ENCODE assay signal across 8 mouse cellular contexts in the genomic region with DNA sequence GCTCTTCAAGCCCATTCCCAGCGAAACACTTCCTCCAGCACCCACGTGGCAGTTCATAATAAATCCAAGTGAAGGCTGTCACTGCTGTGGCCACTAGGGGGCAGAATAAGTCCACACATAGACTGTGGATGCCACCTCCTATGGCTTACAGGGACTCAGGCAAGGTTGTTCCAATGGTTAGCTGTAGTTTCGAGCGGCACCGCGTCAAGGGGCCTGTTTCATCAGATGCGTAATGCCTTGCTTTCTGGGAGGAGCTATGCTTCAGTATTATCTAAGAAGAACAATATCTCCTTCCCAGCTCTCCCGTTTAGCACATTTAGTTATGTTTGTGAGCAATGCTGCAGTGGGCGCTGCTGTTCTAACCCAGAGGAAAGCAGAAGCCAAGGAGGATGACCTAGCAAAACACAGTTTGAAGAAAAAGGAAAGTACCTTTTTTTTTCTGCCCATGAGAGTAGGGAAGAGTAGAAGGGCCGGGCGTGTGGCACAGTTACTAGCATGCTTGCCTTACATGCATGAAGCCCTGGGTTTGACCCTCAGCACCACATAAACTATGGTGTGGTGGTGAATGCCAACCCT. TPM values are rescaled to one million over a fixed set of nuclear protein-coding genes. Genes with fewer than 3 reads are reported as not detected.
DNase-seq lines count a peak whose midpoint lies in the region; ATAC-seq and TF ChIP-seq lines count a peak whose summit lies in the region.

No protein-coding gene starts in this region.

- H3K36me3 ChIP-seq in ES-Bruce4 (ENCODE audit: control insufficient read depth, insufficient read depth, low read length, poor library complexity, severe bottlenecking) = no peaks in the 10 kb centered on the region
- no peaks in the 10 kb centered on the region for H3K36me3 ChIP-seq in forebrain, embryonic 13.5 days (ENCODE audit: poor library complexity, severe bottlenecking)
- H3K36me3 ChIP-seq in liver, postnatal 0 days (replicated peaks; ENCODE audit: insufficient read depth, low read length) = no peaks in the 10 kb centered on the region
- no peaks in the 10 kb centered on the region for H3K36me3 ChIP-seq in neural tube, embryonic 14.5 days (ENCODE audit: control insufficient read depth, insufficient read depth, low read length)

- WGBS in forebrain, embryonic 13.5 days = 11% methylated on average over 11 of the region's 11 CpGs
- WGBS in large intestine, adult 2 months = 2% methylated on average over 11 of the region's 11 CpGs
- 4% methylated on average over 11 of the region's 11 CpGs for WGBS in liver, postnatal 0 days (ENCODE audit: insufficient replicate concordance)
- WGBS in neural tube, embryonic 14.5 days = 13% methylated on average over 11 of the region's 11 CpGs

- peak; percentile 89 for TF ChIP-seq CTCF in ES-Bruce4 (IDR thresholded peaks at IDR 0.05; ENCODE audit: low read depth, low read length)
- peak; percentile 97 for TF ChIP-seq CTCF in liver, postnatal 0 days (IDR thresholded peaks at IDR 0.05; ENCODE audit: low read depth)

- peak; percentile 94 to 95 for DNase-seq in heart, postnatal 10 days
- DNase-seq in large intestine, adult 2 months (ENCODE audit: low read depth, low spot score) = peak; percentile 85
- peak; percentile 92 for DNase-seq in liver, postnatal 0 days
- peak; percentile 89 for DNase-seq in testis, postnatal 10 days (ENCODE audit: low spot score)

- intact Hi-C loops in heart, postnatal 10 days (cut with DNase I) = loop anchor here (1.0 to 2.0 kb wide), 6 partner anchors 36 to 282 kb away; a partner anchor contains a TSS

- no peak overlapping the region for H3K9ac ChIP-seq in ES-Bruce4 (ENCODE audit: low read depth, poor library complexity, severe bottlenecking)
- H3K9ac ChIP-seq in forebrain, embryonic 13.5 days = no peak overlapping the region
- 0 out of 2 replicates have a peak overlapping the region, but pooled peaks have one; percentile 3 for H3K9ac ChIP-seq in liver, postnatal 0 days (replicated peaks)
- no peak overlapping the region for H3K9ac ChIP-seq in neural tube, embryonic 14.5 days (replicated peaks; ENCODE audit: low read depth, low read length)

- no peaks in the 10 kb centered on the region for H3K9me3 ChIP-seq in ES-Bruce4 (replicated peaks; ENCODE audit: control insufficient read depth, insufficient read depth, low read length, poor library complexity, severe bottlenecking)
- H3K9me3 ChIP-seq in forebrain, embryonic 13.5 days (replicated peaks) = no peaks in the 10 kb centered on the region
- H3K9me3 ChIP-seq in liver, postnatal 0 days (ENCODE audit: low read length) = no peaks in the 10 kb centered on the region
- H3K9me3 ChIP-seq in neural tube, embryonic 14.5 days (ENCODE audit: control insufficient read depth, low read length) = no peaks in the 10 kb centered on the region

- no peak for TF ChIP-seq EP300 in ES-Bruce4 (IDR thresholded peaks at IDR 0.05; ENCODE audit: insufficient read depth, low read depth, low read length)
- peak; percentile 77 for TF ChIP-seq EP300 in liver, postnatal 0 days (IDR thresholded peaks at IDR 0.05; ENCODE audit: low read depth)

- no peak overlapping the region for H3K27ac ChIP-seq in ES-Bruce4 (ENCODE audit: insufficient read depth, low read length)
- no peak overlapping the region for H3K27ac ChIP-seq in forebrain, embryonic 13.5 days
- peak overlapping the region; percentile 77 for H3K27ac ChIP-seq in liver, postnatal 0 days (ENCODE audit: low read depth)
- H3K27ac ChIP-seq in neural tube, embryonic 14.5 days (ENCODE audit: low read depth, low read length) = no peak overlapping the region

- ATAC-seq in cerebellum, adult (ENCODE audit: insufficient number of reproducible peaks, low FRiP score, low TSS enrichment) = peak; percentile 97
- ATAC-seq in forebrain, embryonic 13.5 days = peak; percentile 97
- peak; percentile 97 for ATAC-seq in liver, postnatal 0 days
- peak; percentile 98 for ATAC-seq in neural tube, embryonic 14.5 days (ENCODE audit: low read depth)

- H3K4me2 ChIP-seq in forebrain, embryonic 13.5 days = peak overlapping the region; percentile 46
- peak overlapping the region; percentile 62 for H3K4me2 ChIP-seq in liver, postnatal 0 days (ENCODE audit: low read depth, low read length)
- H3K4me2 ChIP-seq in neural tube, embryonic 14.5 days (ENCODE audit: low read depth, low read length) = peak overlapping the region; percentile 31; the same call in 1 of the 2 replicates

- no peaks in the 10 kb centered on the region for H3K27me3 ChIP-seq in ES-Bruce4 (ENCODE audit: control insufficient read depth, insufficient read depth, low read length, poor library complexity, severe bottlenecking)
- H3K27me3 ChIP-seq in forebrain, embryonic 13.5 days = peaks cover 13% of the 10 kb centered on the region
- H3K27me3 ChIP-seq in liver, postnatal 0 days (ENCODE audit: insufficient read depth, low read length) = no peaks in the 10 kb centered on the region
- H3K27me3 ChIP-seq in neural tube, embryonic 14.5 days (ENCODE audit: control insufficient read depth, insufficient read depth, low read length) = no peaks in the 10 kb centered on the region

- H3K4me3 ChIP-seq in ES-Bruce4 (ENCODE audit: low read depth, low read length) = no peak overlapping the region
- no peak overlapping the region for H3K4me3 ChIP-seq in forebrain, embryonic 13.5 days
- H3K4me3 ChIP-seq in liver, postnatal 0 days (ENCODE audit: low read depth, low read length) = peak overlapping the region; percentile 19; the same call in 1 of the 2 replicates
- no peak overlapping the region for H3K4me3 ChIP-seq in neural tube, embryonic 14.5 days (ENCODE audit: low read depth, low read length)

- no peaks in the 10 kb centered on the region for H3K4me1 ChIP-seq in ES-Bruce4 (ENCODE audit: control insufficient read depth, insufficient read depth, low read length)
- H3K4me1 ChIP-seq in forebrain, embryonic 13.5 days = peaks cover 5% of the 10 kb centered on the region; the same call in 1 of the 2 replicates
- peaks cover 13% of the 10 kb centered on the region for H3K4me1 ChIP-seq in liver, postnatal 0 days (ENCODE audit: insufficient read depth)
- H3K4me1 ChIP-seq in neural tube, embryonic 14.5 days (ENCODE audit: control insufficient read depth, insufficient read depth, low read length) = no peaks in the 10 kb centered on the region

- TF ChIP-seq POLR2A in ES-Bruce4 (IDR thresholded peaks at IDR 0.05; ENCODE audit: insufficient read depth, low read length) = no peak

RNA-seq across cellular contexts. Expression of a gene that starts 36.4 kb away (rescaled TPM):
- 4.7 and 4.8 TPM in 2 replicates for polyA plus RNA-seq in ES-Bruce4 (2011; ENCODE audit: insufficient read depth, insufficient read length, low read depth, missing spikeins)
- 2.8 and 3.8 TPM in 2 replicates for polyA plus RNA-seq in forebrain, embryonic 13.5 days (2015; fragmentation: Nextera tagmentation; extraction: Ambion mirVana)
- 1 to 10 TPM; 5.2 to 6.8 TPM for total RNA-seq in heart, postnatal 10 days (2021)
- polyA plus RNA-seq in large intestine, adult 2 months (2012; rRNA removed) = 9.8 and 10.5 TPM in 2 replicates
- 11.3 and 11.8 TPM in 2 replicates for polyA plus RNA-seq in liver, postnatal 0 days (2015; fragmentation: Nextera tagmentation; extraction: Ambion mirVana)
- 1.0 and 2.0 TPM in 2 replicates for polyA plus RNA-seq in neural tube, embryonic 14.5 days (2014; fragmentation: Nextera tagmentation; extraction: Ambion mirVana)

RNA-seq across cellular contexts. Expression of a gene that starts 37.1 kb away (rescaled TPM):
- polyA plus RNA-seq in ES-Bruce4 (2011; ENCODE audit: insufficient read depth, insufficient read length, low read depth, missing spikeins) = 2.2 and 3.1 TPM in 2 replicates
- 5.4 and 6.2 TPM in 2 replicates for polyA plus RNA-seq in forebrain, embryonic 13.5 days (2015; fragmentation: Nextera tagmentation; extraction: Ambion mirVana)
- total RNA-seq in heart, postnatal 10 days (2021) = 1 to 10 TPM; 6.0 to 6.8 TPM
- 3.1 and 3.9 TPM in 2 replicates for polyA plus RNA-seq in large intestine, adult 2 months (2012; rRNA removed)
- 1.2 and 1.7 TPM in 2 replicates for polyA plus RNA-seq in liver, postnatal 0 days (2015; fragmentation: Nextera tagmentation; extraction: Ambion mirVana)
- 4.2 and 6.1 TPM in 2 replicates for polyA plus RNA-seq in neural tube, embryonic 14.5 days (2014; fragmentation: Nextera tagmentation; extraction: Ambion mirVana)

RNA-seq across cellular contexts. Expression of a gene that starts 50.1 kb away (rescaled TPM):
- 2.2 and 2.3 TPM in 2 replicates for polyA plus RNA-seq in ES-Bruce4 (2011; ENCODE audit: insufficient read depth, insufficient read length, low read depth, missing spikeins)
- not detected in 2 replicates for polyA plus RNA-seq in forebrain, embryonic 13.5 days (2015; fragmentation: Nextera tagmentation; extraction: Ambion mirVana)
- under 1 TPM in 1 of 2 experiments, not detected in 1; 0.53 TPM for total RNA-seq in heart, postnatal 10 days (2021)
- 0.34 and 0.46 TPM in 2 replicates for polyA plus RNA-seq in large intestine, adult 2 months (2012; rRNA removed)
- 3.8 and 4.3 TPM in 2 replicates for polyA plus RNA-seq in liver, postnatal 0 days (2015; fragmentation: Nextera tagmentation; extraction: Ambion mirVana)
- polyA plus RNA-seq in neural tube, embryonic 14.5 days (2014; fragmentation: Nextera tagmentation; extraction: Ambion mirVana) = not detected in 2 replicates

RNA-seq across cellular contexts. Expression of a gene that starts 57.3 kb away (rescaled TPM):
- polyA plus RNA-seq in ES-Bruce4 (2011; ENCODE audit: insufficient read depth, insufficient read length, low read depth, missing spikeins) = 1.2 and 1.9 TPM in 2 replicates
- polyA plus RNA-seq in forebrain, embryonic 13.5 days (2015; fragmentation: Nextera tagmentation; extraction: Ambion mirVana) = 5.9 and 7.3 TPM in 2 replicates
- total RNA-seq in heart, postnatal 10 days (2021) = under 1 TPM; 0.22 to 0.29 TPM
- 0.43 and 0.51 TPM in 2 replicates for polyA plus RNA-seq in large intestine, adult 2 months (2012; rRNA removed)
- polyA plus RNA-seq in liver, postnatal 0 days (2015; fragmentation: Nextera tagmentation; extraction: Ambion mirVana) = 0.08 and 0.12 TPM in 2 replicates
- polyA plus RNA-seq in neural tube, embryonic 14.5 days (2014; fragmentation: Nextera tagmentation; extraction: Ambion mirVana) = 13.7 and 19.5 TPM in 2 replicates

RNA-seq across cellular contexts. Expression of a gene that starts 57.5 kb away (rescaled TPM):
- 42.4 and 44.3 TPM in 2 replicates for polyA plus RNA-seq in ES-Bruce4 (2011; ENCODE audit: insufficient read depth, insufficient read length, low read depth, missing spikeins)
- 144 and 154 TPM in 2 replicates for polyA plus RNA-seq in forebrain, embryonic 13.5 days (2015; fragmentation: Nextera tagmentation; extraction: Ambion mirVana)
- total RNA-seq in heart, postnatal 10 days (2021) = 10 to 100 TPM; 74.2 to 85.8 TPM
- polyA plus RNA-seq in large intestine, adult 2 months (2012; rRNA removed) = 363 and 445 TPM in 2 replicates
- polyA plus RNA-seq in liver, postnatal 0 days (2015; fragmentation: Nextera tagmentation; extraction: Ambion mirVana) = 175 and 180 TPM in 2 replicates
- 122 and 123 TPM in 2 replicates for polyA plus RNA-seq in neural tube, embryonic 14.5 days (2014; fragmentation: Nextera tagmentation; extraction: Ambion mirVana)
